Mouse (Mus musculus): ENCODE data around the gene Zfp710. TPM values are rescaled to one million over a fixed set of nuclear protein-coding genes. Genes with fewer than 3 reads are reported as not detected.
A peak's percentile ranks its signal among the peaks of the same experiment; 100 is the strongest.

Zfp710 gene
- total RNA-seq, 2 experiments from 2014 or later = 14.2 to 16.7 TPM

DNA sequence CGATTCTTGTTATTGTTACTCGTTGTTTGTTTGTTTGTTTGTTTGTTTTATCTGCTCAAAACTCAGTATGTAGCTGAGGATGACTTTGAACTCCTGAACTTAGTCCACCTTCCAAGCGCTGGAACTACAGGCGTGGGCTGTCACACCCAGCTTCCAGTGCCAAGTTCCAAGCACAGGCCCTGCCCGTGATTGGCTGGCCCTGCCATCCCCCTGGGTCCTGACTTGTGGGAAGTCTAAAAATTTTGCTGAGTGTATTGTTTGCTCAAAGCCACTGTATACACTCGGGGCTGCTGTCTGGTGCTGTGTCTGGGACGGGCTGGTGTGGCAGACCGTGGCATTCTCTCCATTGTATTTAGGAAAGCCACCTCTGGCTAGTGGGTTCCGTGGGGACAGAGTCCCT is 53.2 kb downstream of the Zfp710 start:
- no peak for DNase-seq

DNA sequence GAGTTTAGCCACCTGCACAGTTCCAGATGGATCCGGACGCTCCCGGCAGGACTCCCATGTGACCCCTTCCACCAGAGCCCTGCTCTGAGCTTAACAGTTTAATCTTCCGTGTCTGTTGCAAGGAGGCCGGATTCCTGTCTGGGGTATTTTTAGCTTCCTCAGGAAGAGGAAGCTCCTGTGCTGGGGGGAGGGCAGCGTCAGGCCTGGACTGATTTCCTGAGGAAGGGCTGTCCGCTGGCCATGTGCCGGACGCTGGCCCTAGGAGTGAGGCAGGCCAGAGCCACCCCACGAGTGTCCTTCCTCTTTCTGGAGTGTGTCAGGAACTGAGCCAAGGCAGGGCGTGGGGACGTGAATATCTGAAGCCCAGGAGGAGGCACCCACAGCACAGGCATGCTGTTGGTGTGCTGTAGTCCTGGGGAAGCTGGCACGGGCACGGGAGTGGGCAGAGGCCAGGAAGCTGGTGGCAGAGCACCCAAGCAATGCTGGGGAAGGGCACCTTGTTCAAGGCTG is 54.2 kb downstream of the Zfp710 start:
- DNase-seq = peak; percentile 80

DNA sequence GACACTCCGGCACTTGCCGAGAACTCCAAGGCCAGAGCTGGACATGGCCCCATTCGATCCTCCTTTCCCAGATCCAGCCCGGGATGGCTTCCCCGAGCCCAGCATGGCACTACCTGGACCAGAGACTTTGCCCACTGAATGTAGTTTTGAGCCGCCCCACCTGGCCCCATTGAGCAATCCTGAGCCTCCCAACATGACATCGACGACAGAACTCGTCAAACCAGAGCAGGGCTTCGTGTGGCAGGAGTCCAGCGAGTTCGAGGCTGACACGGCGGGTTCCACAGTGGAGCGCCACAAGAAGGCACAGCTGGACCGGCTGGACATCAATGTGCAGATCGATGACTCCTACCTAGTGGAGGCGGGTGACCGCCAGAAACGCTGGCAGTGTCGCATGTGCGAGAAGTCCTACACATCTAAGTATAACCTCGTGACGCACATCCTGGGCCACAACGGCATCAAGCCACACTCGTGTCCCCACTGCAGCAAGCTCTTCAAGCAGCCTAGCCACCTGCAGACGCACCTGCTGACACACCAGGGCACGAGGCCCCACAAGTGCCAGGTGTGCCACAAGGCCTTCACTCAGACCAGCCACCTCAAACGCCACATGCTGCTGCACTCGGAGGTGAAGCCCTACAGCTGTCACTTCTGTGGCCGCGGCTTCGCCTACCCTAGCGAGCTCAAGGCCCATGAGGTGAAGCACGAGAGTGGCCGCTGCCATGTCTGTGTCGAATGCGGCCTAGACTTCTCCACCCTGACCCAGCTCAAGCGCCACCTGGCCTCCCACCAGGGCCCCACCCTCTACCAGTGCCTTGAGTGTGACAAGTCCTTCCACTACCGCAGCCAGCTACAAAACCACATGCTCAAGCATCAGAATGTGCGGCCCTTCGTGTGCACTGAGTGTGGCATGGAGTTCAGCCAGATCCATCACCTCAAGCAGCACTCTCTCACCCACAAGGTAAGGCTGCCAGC is 57.3 kb downstream of the Zfp710 start:
- DNase-seq = no peak

DNA sequence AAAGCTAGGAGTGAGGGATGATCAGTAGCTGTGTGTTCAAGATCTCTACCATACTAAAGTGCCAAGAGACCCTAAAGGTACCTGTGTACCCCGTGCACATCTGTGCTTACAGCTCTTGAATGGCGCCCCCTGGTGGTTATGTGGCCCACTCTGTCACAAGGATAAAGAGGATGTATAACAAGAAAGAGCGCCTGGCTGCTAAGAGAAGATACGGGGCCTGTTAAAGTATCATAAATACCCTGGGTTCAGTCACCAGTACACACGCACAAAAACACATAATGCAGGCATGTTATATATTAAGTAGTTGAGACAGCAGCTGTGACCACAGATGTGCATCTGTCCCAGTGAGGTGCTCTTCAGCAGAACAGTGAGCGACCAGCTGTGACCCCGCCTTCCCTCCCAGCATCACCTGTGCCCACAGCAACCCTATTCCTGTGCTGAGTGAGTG is 59.9 kb downstream of the Zfp710 start:
- peak; percentile 77 for DNase-seq

DNA sequence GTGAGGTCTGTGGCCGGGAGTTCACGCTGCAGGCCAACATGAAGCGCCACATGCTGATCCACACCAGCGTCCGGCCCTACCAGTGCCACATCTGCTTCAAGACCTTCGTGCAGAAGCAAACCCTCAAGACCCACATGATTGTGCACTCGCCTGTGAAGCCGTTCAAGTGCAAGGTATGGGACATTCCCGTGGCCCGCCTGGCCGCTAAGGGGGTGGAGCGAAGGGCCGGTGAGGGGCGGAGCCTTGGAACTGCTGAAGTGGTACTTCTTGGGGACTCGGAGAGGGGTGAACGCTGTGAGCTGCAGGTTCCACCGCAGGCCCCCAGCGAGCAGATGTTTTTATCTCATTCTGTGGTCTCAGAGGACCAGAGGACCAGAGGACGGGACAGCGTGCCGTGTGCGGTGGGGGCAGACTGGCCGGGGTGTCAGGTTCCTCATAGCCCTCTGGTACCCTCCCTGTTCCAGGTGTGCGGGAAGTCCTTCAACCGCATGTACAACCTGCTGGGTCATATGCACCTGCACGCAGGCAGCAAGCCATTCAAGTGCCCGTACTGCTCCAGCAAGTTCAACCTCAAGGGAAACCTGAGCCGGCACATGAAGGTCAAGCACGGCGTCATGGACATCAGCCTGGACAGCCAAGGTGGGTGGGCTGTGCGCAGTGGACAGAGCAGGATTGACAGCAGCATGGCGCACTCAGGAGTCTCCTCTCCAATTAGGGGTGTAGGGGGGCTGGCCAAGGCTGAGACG is 61.5 kb downstream of the Zfp710 start:
- DNase-seq = no peak

DNA sequence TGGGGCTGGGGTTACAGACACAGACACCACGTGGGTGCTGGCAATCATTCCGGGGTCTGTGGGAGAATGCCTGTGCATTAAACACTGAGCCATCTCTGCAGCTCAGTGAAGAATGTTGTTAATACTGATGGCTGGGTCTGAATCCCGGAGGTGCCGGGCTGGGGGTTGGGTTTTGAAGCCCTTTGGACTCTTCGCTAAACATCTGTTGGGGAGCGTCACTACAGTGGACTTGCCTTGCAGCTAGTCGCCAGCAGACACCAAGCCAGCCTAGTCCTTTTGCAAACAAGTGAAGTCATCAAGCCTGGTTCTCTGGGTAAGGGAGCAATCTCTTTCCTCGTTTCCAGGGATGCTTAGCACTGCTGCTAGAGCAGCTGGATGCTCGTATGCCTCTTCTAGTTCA is 63.6 kb downstream of the Zfp710 start:
- no peak for DNase-seq

DNA sequence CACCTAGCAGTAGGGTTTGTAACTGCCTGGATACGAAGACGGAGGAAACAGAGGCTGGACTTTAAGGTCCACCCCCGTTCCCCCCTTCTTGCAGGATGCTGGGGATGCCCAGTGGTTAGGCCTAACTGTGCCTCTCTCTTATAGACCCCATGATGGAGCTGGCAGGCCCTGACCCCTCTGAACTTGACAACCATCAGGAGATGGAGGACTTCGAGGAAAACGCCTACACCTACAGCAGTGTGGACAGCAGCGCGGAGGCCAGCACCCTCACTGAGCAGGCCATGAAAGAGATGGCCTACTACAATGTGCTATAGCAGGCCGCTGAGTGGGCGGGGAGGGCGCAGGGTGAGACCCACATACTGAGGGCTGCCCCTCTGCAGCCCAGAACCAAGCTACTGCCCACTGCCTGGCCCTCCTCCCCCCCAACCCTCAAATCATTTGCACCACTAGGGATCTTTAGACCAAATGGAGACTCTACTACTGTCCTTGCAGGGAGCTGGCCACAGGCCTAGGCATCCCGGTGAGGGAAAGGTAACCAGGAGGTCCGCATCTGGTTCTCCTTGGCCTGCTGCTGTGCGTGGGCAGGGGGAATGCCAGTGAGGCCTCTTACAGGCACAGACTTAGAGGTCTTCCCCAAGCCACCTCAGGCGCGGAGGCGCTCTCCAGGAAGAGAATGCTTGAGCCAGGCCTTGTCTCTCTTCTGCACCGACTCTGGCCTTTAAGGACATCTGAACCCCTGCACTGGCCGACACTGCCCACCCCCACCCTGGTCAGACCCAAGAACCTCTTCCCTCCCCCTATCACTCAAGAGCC is 65.8 kb downstream of the Zfp710 start:
- no peak for DNase-seq

DNA sequence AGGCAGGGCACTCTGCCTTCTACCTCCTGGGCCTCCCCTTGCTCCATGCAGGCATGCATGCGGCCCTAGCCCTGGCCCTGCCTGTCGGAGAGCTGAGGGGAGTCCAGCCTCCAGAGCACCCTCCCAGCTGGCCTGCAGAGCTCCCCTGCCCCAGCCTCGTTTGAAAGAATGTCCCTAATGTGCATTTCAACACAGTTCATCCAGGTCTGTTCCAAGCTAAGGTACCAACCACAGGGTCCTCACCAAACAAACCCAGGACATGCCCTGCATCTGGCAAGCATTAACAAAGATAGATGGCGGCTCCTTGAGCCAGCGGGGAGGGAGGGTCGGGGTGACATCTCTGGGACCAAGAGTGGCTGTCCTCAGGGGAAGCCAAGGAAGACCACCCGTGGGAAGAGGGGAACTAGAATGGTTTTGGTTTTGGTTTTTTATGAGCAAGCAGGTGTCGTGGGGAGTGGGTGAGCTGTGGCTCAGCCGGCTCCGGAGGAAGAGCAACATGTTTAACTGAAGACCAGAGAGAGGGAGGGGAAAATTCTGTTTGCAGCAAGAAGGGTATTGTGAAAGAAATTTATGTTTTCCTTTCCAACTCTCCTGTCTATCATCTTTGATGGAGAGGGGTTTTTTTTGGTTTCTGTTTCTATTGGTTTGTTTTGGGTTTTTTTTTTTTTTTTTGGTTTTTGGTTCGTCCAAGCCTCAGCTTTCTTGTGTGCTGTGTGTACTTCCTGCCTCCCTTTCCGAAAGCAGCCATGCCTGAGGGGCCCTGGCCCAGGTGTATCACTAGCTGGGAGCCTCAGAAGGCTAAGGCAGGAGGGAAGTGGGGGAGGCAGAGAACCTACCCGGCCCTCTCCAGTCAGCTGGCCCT is 66.6 kb downstream of the Zfp710 start:
- no peak for DNase-seq

DNA sequence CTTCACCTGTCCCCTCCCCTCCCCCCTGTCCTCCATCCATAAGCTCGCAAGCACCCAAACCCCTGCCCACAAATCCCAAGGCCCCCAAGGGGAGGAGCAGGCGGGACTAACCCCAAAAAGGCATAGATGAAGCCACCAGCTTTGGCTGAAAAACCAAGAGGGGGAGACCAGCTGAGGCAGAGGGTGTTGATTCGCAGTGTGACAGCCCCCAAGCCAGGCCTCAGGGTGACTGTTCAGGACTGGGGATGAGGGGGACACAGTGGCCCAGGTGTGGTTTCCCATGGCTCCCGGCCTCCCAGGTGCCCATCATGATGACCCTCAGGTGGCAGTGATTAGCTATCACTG is 67.2 kb downstream of the Zfp710 start:
- DNase-seq = no peak

DNA sequence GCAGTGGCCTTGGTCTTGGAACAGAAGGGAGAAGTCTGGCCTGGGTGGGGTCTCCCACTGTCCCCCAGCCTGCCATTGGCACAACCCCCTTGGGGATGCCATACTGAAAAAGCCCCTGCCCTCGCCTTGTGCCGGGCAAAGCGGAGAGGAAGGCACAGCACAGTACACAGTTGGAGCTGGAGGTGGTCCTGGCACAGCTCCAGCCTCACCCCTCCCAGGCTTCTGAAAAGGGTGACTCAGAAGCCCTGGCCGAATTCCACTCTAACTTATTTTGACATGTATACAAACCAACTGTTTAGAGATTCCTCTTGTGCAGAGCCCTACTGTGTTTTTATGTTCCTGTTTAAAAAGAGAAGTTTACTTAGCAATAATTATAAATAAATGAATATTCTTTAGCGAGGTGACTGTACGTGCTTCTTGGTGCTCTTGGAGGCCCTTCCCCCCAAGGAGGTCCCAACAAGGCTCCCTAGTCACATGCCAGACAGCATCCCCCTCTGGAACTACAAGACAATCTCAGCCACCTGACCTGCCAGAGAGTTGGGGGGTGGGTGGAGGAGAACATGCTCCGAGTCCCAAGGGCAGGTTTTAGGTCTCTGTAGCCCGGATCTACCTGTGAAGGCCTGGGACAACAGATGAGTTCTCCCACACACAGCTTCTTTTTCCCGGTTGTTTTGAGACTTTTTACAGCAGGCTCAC is 67.9 kb downstream of the Zfp710 start:
- no peak for DNase-seq

DNA sequence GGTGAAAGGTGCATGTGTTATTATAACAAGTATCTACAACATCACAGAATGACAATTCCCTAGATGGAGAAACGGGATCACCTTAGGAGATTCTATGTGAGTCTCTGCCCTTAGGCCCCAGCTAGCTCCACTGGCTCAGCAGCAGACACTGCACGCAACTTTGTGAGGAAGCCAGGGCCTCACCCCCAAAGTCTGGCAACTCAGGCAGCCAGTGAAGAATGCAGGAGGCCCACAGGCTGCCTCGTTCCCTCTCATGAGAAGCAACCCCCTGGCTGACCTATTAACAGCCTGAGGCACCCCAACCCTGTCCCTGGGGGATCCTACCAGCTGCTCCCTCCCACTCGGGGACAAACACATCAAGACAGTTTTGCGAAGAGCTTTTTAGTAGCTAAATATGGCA is 69.9 kb downstream of the Zfp710 start:
- DNase-seq = no peak

DNA sequence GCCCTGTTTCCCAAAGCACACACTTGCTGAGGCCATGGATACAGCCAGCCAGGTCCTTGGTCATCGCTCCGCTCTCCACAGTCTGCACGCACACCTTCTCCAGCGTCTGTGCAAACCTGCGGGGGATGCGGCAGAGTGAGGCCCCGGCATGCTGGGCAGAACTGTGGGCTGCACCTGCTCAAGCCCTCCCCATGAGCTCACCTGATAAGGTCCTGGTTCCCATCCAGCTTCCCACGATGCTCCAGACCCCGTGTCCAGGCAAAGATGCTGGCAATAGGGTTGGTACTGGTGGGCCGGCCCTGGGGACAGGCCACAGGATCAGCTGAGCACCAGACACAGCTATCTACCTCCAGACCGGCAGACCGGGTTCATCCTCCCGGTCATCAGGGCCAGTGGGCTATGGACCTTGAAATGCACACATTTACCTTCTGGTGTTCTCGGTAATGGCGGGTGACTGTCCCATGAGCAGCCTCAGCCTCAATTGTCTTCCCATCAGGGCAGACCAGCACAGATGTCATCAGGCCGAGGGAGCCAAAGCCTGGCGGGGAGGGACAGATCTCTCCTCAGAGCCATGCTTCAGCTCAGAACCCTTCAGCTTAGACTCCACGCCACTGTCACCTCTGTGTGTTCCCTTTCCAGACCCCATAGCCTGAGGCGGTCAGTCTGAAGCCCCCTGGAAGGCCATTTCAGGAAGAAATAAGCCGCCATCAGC is 71.1 kb downstream of the Zfp710 start:
- no peak for DNase-seq

DNA sequence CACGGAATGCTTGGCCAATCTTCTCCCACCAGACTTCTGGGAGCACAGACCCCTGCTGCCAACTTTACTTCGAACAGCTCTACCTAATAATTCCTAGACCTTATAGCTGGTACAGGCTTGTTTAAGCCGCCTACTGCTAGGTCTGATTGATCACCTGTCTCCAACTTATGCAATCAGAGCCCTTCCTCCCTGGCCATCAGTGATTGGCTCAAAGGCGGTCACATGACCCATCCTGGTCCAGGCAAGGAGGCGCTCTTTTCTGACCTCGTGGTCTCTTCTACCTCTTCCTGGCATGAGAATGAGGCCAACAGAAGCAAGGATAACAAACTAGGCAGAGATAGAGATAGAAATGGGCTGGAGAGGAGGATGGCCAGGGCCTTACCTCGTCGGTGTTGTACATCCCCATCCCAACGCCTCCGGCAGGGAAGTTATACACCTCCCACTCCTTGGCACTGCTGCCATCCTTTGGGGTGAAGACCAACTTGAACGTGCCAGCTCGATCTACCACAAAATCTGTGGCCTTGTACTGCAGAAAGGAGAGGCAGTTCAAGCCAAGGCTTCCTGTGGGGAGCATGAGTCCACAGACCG is 73.9 kb downstream of the Zfp710 start:
- no peak for DNase-seq

DNA sequence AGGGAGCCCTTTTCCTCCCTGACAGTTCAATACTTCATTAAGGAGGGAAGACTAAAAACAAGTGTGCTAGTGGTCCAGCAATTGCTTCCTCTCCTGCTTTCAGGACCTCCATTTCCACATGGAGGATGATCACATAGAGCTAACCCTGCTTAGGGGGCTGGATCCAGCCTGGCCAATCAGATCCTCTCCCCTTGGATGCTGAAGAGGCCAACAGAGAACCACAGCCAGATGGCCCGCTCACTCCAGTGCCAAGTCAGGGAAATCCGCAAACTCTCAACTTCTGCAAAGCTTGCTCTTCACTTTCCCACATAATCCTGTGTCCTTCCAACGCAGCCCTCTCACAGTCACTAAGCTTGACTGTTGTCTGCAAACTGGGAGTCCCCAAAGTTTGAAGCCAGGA is 78.7 kb downstream of the Zfp710 start:
- no peak for DNase-seq

DNA sequence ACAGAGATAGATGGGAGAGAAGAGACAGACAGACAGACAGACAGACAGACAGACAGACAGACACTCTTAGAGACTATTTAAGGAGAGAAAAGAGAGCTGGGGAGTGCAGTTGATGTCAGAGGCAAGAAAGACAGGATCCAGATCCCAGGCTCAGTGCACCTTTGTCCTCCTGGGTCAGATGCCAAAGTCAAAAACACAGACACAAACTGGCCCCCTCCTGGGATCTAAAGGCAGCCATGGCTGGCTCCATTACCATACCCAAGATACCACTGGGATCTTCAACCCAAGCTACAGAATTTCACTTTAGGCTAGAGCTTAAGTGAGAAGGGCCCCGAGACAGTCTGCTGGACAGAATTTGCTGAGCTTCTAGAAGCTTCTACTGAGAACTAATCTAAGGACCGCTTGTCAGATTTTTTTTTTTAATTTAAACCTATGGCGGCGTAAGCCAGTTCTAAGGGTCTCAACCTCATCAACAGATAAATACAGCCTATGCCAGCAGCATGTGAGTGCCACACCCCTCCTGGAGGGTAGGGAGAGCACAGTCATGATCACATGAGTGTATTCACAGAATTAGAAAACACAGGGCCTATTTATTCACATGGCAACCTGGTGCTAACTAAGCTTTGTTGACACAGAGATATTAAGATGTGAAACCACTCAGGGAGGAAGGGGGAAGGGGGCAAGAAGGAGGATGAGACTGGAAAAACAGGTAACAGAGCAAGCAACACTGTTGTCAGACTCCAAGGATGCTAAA is 81.2 kb downstream of the Zfp710 start:
- no peak for DNase-seq

DNA sequence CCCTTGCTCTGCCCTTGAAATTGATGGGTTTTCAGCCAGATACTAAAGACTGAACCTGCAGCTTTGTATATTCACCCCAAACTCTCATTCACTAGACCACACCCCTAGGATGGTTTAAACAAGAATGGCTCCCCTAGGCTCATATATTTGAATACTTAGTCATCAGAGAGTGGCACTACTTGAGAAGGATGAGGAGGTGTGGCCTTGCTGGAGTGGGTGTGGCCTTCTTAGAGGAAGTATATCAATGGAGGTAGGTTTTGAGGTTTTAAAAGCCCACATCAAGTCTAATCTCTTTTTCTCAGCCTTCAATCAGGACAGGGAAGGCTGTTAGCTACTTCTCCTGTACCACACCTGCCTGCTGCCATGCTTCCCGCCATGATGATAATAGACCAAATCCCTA is 81.8 kb downstream of the Zfp710 start:
- DNase-seq = no peak

DNA sequence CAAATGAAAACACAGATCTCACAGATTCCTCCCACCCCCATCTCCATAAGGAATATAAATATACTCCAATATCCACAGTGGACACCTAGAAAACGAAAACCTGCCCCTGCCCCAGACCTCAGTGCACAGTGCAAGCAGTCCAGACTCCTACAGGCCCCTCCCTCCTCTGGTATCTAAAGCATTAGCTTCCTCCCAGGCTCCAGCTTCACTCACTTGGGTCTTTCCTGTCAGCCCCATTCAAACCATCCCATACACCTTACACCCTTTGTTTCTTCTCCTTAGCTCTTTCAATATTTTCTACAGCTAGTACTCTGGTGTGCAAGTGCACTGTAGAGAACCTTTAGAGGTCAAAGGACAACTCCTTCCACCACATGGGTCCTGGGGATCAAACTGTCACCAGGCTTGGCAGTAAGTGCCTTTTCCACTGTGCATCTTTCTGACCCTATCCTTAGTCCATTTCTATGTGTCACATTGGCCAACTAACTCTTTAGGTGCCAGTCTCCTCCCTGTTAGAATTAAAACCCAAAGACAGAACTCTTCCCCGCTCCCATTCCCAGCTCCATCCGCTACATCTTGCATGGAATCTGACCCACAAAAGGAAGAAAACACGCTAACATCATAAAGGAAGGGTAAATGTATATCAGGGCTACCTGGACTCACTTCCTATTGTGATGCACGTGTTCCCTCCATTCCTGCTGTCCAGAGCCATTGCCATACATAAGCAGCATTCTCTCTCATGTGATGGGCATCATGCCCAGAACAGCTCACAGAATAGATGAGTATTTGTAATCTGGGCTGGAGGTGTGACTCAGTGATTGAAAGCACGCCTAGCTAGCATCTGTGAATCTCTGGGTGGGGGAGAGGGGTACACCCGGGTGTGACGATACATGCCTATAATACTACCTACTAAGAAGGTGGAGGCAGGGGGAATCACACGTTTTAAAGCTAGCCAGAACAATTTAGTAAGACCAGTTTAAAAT is 86.7 kb downstream of the Zfp710 start:
- no peak for DNase-seq

DNA sequence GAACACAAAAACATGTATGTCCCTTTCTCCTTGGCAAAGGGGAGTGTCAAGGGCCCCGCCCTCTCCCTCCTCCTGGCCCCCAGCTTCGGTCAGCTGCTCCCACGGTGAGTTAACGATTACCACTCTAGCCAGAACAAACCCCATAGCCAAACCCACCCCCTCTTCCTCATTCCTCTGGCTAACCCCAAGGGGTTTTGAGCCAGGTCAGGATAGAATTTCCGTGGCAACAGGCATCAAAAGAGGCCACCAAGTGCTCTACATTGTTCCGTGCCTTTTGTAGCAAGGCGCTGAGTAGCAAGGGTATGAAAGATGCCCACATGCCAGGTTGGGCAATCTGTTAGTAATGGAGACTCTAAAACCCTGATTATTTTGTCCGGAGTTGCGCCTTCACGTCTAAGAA is 89.4 kb downstream of the Zfp710 start:
- DNase-seq = peak; percentile 51

Data from gastrocnemius, postnatal 10 days (tissue).